Mouse (Mus musculus) midbrain, embryonic 16.5 days (tissue): ENCODE data around the gene Mypop. TPM values are rescaled to one million over a fixed set of nuclear protein-coding genes. Genes with fewer than 3 reads are reported as not detected.

Experiments used
- ATAC-seq: fragments of 200-750 bp; cut with Nextera tagmentation; 2 replicates; pipeline ENCODE4 v1.8.0; 2017; ENCODE audit warnings: moderate TSS enrichment
- H3K27ac ChIP-seq: fragments of 300-500 bp; sonication (generic); 2 replicates; pipeline ENCODE4 v1.5.1; 2014; ENCODE audit warnings: mild to moderate bottlenecking, low read length, mixed read lengths
- H3K27me3 ChIP-seq: fragments of 300-500 bp; sonication (generic); 2 replicates; pipeline ENCODE4 v1.6.1; 2014; ENCODE audit warnings: low read depth, low read length, mixed read lengths; ENCODE audit not compliant: control insufficient read depth, insufficient read depth
- H3K36me3 ChIP-seq: fragments of 300-500 bp; sonication (generic); 2 replicates; pipeline ENCODE4 v1.6.1; 2014; ENCODE audit warnings: mild to moderate bottlenecking, low read length, moderate library complexity, mixed read lengths; ENCODE audit not compliant: control insufficient read depth, insufficient read depth
- H3K4me1 ChIP-seq: fragments of 300-500 bp; sonication (generic); 2 replicates; pipeline ENCODE4 v1.6.1; 2014; ENCODE audit warnings: mild to moderate bottlenecking, low read length, mixed read lengths; ENCODE audit not compliant: control insufficient read depth, insufficient read depth
- H3K4me2 ChIP-seq: fragments of 300-500 bp; sonication (generic); 2 replicates; pipeline ENCODE4 v1.6.1; 2014; ENCODE audit warnings: mild to moderate bottlenecking, low read length, mixed read lengths
- H3K4me3 ChIP-seq: fragments of 300-500 bp; sonication (generic); 2 replicates; pipeline ENCODE4 v1.5.1; 2014; ENCODE audit warnings: low read depth, mild to moderate bottlenecking, low read length, moderate library complexity, mixed read lengths
- H3K9ac ChIP-seq: fragments of 300-500 bp; sonication (generic); 2 replicates; pipeline ENCODE4 v1.6.1; 2014; ENCODE audit warnings: low read depth, low read length, mixed read lengths
- H3K9me3 ChIP-seq: fragments of 300-500 bp; sonication (generic); replicated peaks from 2 replicates; pipeline ENCODE4 v1.6.1; 2014; ENCODE audit warnings: mild to moderate bottlenecking, low read length, mixed read lengths; ENCODE audit not compliant: control insufficient read depth, poor library complexity, severe bottlenecking
- WGBS: fragments of 180-500 bp; shearing (Covaris S2); extraction: QIAGEN DNeasy Blood & Tissue Kit; methylation state at CpG from one replicate; pipeline ENCODE4 v1.1.7; 2014; 5-methylcytosine and 5-hydroxymethylcytosine counted together
- polyA plus RNA-seq: library from polyadenylated mRNA; unstranded; fragments of >200 nt; fragmentation: Nextera tagmentation; extraction: Ambion mirVana; gene quantifications from 2 replicates; pipeline ENCODE4 v1.2.1, GENCODE M21; 2015

Mypop gene
- polyA plus RNA-seq, 1 experiment from 2014 or later, result 5.1 TPM

GRCm38 (mm10) chr7:19046286-19047069 is 55.4 kb downstream of the Mypop start:
- no peaks in the 10 kb centered on the region for H3K27me3 ChIP-seq

GRCm38 (mm10) chr7:19048006-19048527 is 57.0 kb downstream of the Mypop start:
- H3K27me3 ChIP-seq, result no peaks in the 10 kb centered on the region
- H3K4me3 ChIP-seq, result no peak overlapping the region
- H3K4me1 ChIP-seq, result no peaks in the 10 kb centered on the region
- peaks cover 47% of the 10 kb centered on the region for H3K36me3 ChIP-seq
- no peaks in the 10 kb centered on the region for H3K9me3 ChIP-seq
- H3K27ac ChIP-seq, result no peak overlapping the region
- 91% methylated on average over 14 of the region's 14 CpGs for WGBS
- no peak overlapping the region for H3K4me2 ChIP-seq
- no peak for ATAC-seq
- no peak overlapping the region for H3K9ac ChIP-seq

More at GRCm38 (mm10) chr7:19046286-19047069, 55.4 kb downstream of the Mypop start:
- Histone ChIP-seq H3K4me2 (no peak overlapping the region), H3K9ac (no peak overlapping the region), H3K4me3 (no peak overlapping the region), H3K4me1 (no peaks in the 10 kb centered on the region), H3K36me3 (peaks cover 57% of the 10 kb centered on the region), H3K27ac (no peak overlapping the region), H3K9me3 (no peaks in the 10 kb centered on the region)
- 92% methylated on average over 11 of the region's 11 CpGs for WGBS
- no peak for ATAC-seq

- no peak for ATAC-seq
- Histone ChIP-seq H3K4me2 (no peak overlapping the region), H3K36me3 (peaks cover 46% of the 10 kb centered on the region), H3K4me3 (no peak overlapping the region), H3K9ac (no peak overlapping the region), H3K27me3 (no peaks in the 10 kb centered on the region), H3K4me1 (peaks cover 5% of the 10 kb centered on the region), H3K9me3 (no peaks in the 10 kb centered on the region), H3K27ac (no peak overlapping the region)
- 91% methylated on average over 5 of the region's 5 CpGs for WGBS
Measured at GRCm38 (mm10) chr7:19049252-19049651, 58.2 kb downstream of the Mypop start.

- H3K36me3 ChIP-seq, result peaks cover 40% of the 10 kb centered on the region
- 86% methylated on average over 8 of the region's 8 CpGs for WGBS
- H3K9me3 ChIP-seq, result no peaks in the 10 kb centered on the region
Measured at GRCm38 (mm10) chr7:19050172-19050571, 59.1 kb downstream of the Mypop start.

GRCm38 (mm10) chr7:19051161-19051560 is 60.1 kb downstream of the Mypop start:
- H3K27me3 ChIP-seq, result no peaks in the 10 kb centered on the region
- no peak overlapping the region for H3K27ac ChIP-seq
- ATAC-seq, result no peak
- no peak overlapping the region for H3K4me2 ChIP-seq
- H3K36me3 ChIP-seq, result peaks cover 34% of the 10 kb centered on the region
- H3K4me3 ChIP-seq, result no peak overlapping the region
- H3K9me3 ChIP-seq, result no peaks in the 10 kb centered on the region
- 68% methylated on average over 3 of the region's 4 CpGs for WGBS
- H3K4me1 ChIP-seq, result peaks cover 6% of the 10 kb centered on the region
- H3K9ac ChIP-seq, result no peak overlapping the region

More at GRCm38 (mm10) chr7:19050172-19050571, 59.1 kb downstream of the Mypop start:
- H3K4me1 ChIP-seq, result peaks cover 6% of the 10 kb centered on the region
- H3K4me3 ChIP-seq, result no peak overlapping the region
- H3K9ac ChIP-seq, result no peak overlapping the region
- H3K27ac ChIP-seq, result no peak overlapping the region
- no peaks in the 10 kb centered on the region for H3K27me3 ChIP-seq
- no peak overlapping the region for H3K4me2 ChIP-seq
- no peak for ATAC-seq

Other genes with a start within 250 kb of the Mypop start
- not detected in 2 replicates for gene Psg19, start 192.7 kb upstream of the Mypop start, polyA plus RNA-seq
- 0.09 TPM in 1 of 2 replicates, not detected in the other for gene Psg17, start 169.6 kb upstream of the Mypop start, polyA plus RNA-seq
- gene Mill2, start 151.3 kb upstream of the Mypop start, polyA plus RNA-seq, result 0.45 and 0.69 TPM in 2 replicates
- 25.4 and 29.9 TPM in 2 replicates for gene Pglyrp1, start 119.9 kb upstream of the Mypop start, polyA plus RNA-seq
- 24.7 and 31.2 TPM in 2 replicates for gene Ccdc61, start 80.8 kb upstream of the Mypop start, polyA plus RNA-seq
- 11.9 and 14.3 TPM in 2 replicates for gene Nova2, start 65.4 kb upstream of the Mypop start, polyA plus RNA-seq
- 0.52 and 0.79 TPM in 2 replicates for gene Nanos2, start 3.8 kb upstream of the Mypop start, polyA plus RNA-seq
- gene Irf2bp1, start 12.8 kb downstream of the Mypop start, polyA plus RNA-seq, result 26.0 and 26.7 TPM in 2 replicates
- gene Foxa3, start 32.3 kb downstream of the Mypop start, polyA plus RNA-seq, result not detected in 2 replicates
- 25.6 and 28.7 TPM in 2 replicates for gene Sympk, start 33.1 kb downstream of the Mypop start, polyA plus RNA-seq
- gene Rsph6a, start 63.4 kb downstream of the Mypop start, polyA plus RNA-seq, result 0.14 and 0.28 TPM in 2 replicates
- gene Dmwd, start 85.0 kb downstream of the Mypop start, polyA plus RNA-seq, result 28.4 and 28.7 TPM in 2 replicates
- 6.9 and 8.1 TPM in 2 replicates for gene Dmpk, start 92.6 kb downstream of the Mypop start, polyA plus RNA-seq
- 1.5 and 1.6 TPM in 2 replicates for gene Six5, start 103.3 kb downstream of the Mypop start, polyA plus RNA-seq
- 8.2 and 9.5 TPM in 2 replicates for gene Gm4969, start 127.1 kb downstream of the Mypop start, polyA plus RNA-seq
- 18.2 and 21.1 TPM in 2 replicates for gene Fbxo46, start 128.6 kb downstream of the Mypop start, polyA plus RNA-seq
- 24.9 and 28.8 TPM in 2 replicates for gene Qpctl, start 158.0 kb downstream of the Mypop start, polyA plus RNA-seq
- 105 TPM in 2 replicates for gene Snrpd2, start 158.5 kb downstream of the Mypop start, polyA plus RNA-seq
- 4.0 and 4.8 TPM in 2 replicates for gene Gipr, start 174.9 kb downstream of the Mypop start, polyA plus RNA-seq
- gene Eml2, start 185.2 kb downstream of the Mypop start, polyA plus RNA-seq, result 10.6 TPM in 2 replicates
- gene Gpr4, start 221.3 kb downstream of the Mypop start, polyA plus RNA-seq, result 3.4 and 4.5 TPM in 2 replicates
- gene Opa3, start 237.1 kb downstream of the Mypop start, polyA plus RNA-seq, result 33.8 and 36.5 TPM in 2 replicates